Comparison of ENCODE assay signal across 16 mouse cellular contexts in genomic region chr1:132878951-132879610, GRCm38 (mm10). TPM values are rescaled to one million over a fixed set of nuclear protein-coding genes. Genes with fewer than 3 reads are reported as not detected.
DNase-seq lines count a peak whose midpoint lies in the region; ATAC-seq and TF ChIP-seq lines count a peak whose summit lies in the region.
"Had no signal": no experiment of that assay in that cellular context is flagged by ENCODE, and none has a peak within 500 bp of the region (broad histone marks: within the 10 kb centered on the region; RNA-seq: fewer than 3 reads in every experiment).

No protein-coding gene starts in this region.

- 21% methylated on average over 11 of the region's 11 CpGs for WGBS in forebrain, postnatal 0 days
- WGBS in forebrain, embryonic 11.5 days, result 13% methylated on average over 11 of the region's 11 CpGs
- 16% methylated on average over 11 of the region's 11 CpGs for WGBS in neural tube, embryonic 12.5 days
- WGBS in midbrain, embryonic 12.5 days, result 11% methylated on average over 11 of the region's 11 CpGs

- H3K27ac ChIP-seq in forebrain, postnatal 0 days (ENCODE audit: low read depth, low read length), result no peak overlapping the region; the same call in 1 of the 2 replicates
- H3K27ac ChIP-seq in forebrain, embryonic 11.5 days (ENCODE audit: low read depth, low read length), result no peak overlapping the region
- H3K27ac ChIP-seq in neural tube, embryonic 12.5 days, result no peak overlapping the region
- H3K27ac ChIP-seq in midbrain, embryonic 12.5 days (replicated peaks), result 0 out of 2 replicates have a peak overlapping the region, but pooled peaks have one; percentile 85
- H3K27ac ChIP-seq: liver, embryonic 14.5 days had no signal

- H3K36me3 ChIP-seq in forebrain, postnatal 0 days (ENCODE audit: insufficient read depth), result no peaks in the 10 kb centered on the region
- H3K36me3 ChIP-seq in forebrain, embryonic 11.5 days (ENCODE audit: control insufficient read depth, insufficient read depth, low read length), result no peaks in the 10 kb centered on the region
- no peaks in the 10 kb centered on the region for H3K36me3 ChIP-seq in neural tube, embryonic 12.5 days
- no peaks in the 10 kb centered on the region for H3K36me3 ChIP-seq in midbrain, embryonic 12.5 days
- H3K36me3 ChIP-seq: heart, embryonic 13.5 days had no signal

- peaks cover 20% of the 10 kb centered on the region for H3K4me1 ChIP-seq in forebrain, postnatal 0 days (ENCODE audit: insufficient read depth)
- H3K4me1 ChIP-seq in forebrain, embryonic 11.5 days (replicated peaks; ENCODE audit: control insufficient read depth, insufficient read depth, low read length), result peaks cover 12% of the 10 kb centered on the region; the same call in 1 of the 2 replicates
- peaks cover 24% of the 10 kb centered on the region for H3K4me1 ChIP-seq in neural tube, embryonic 12.5 days
- H3K4me1 ChIP-seq in midbrain, embryonic 12.5 days, result peaks cover 29% of the 10 kb centered on the region

- H3K27me3 ChIP-seq in forebrain, postnatal 0 days (ENCODE audit: insufficient read depth, low read length), result no peaks in the 10 kb centered on the region
- H3K27me3 ChIP-seq in forebrain, embryonic 11.5 days (ENCODE audit: control insufficient read depth, insufficient read depth, low read length), result peaks cover 9% of the 10 kb centered on the region
- peaks cover 26% of the 10 kb centered on the region for H3K27me3 ChIP-seq in neural tube, embryonic 12.5 days (replicated peaks)
- peaks cover 37% of the 10 kb centered on the region for H3K27me3 ChIP-seq in midbrain, embryonic 12.5 days

- no peak for DNase-seq in forebrain, postnatal 0 days
- DNase-seq in forebrain, embryonic 11.5 days (ENCODE audit: low spot score), result no peak
- no peak for DNase-seq in neural tube, embryonic 10.5 days (ENCODE audit: extremely low spot score, low spot score)
- DNase-seq in lung, adult 18-20 months, result no peak
- DNase-seq: adrenal gland, postnatal 25 days; B cell, adult 2 months; kidney, adult 2 months; lung, postnatal 14 days; thymus, postnatal 36 days had no signal

- no peak for TF ChIP-seq CTCF in forebrain, postnatal 0 days (IDR thresholded peaks at IDR 0.05; ENCODE audit: low read depth)

- H3K4me3 ChIP-seq in forebrain, postnatal 0 days (ENCODE audit: low read depth, low read length), result no peak overlapping the region
- H3K4me3 ChIP-seq in forebrain, embryonic 11.5 days (ENCODE audit: low read depth, low read length), result no peak overlapping the region
- H3K4me3 ChIP-seq in neural tube, embryonic 12.5 days, result no peak overlapping the region
- no peak overlapping the region for H3K4me3 ChIP-seq in midbrain, embryonic 12.5 days

- no peak for ATAC-seq in forebrain, postnatal 0 days
- no peak for ATAC-seq in forebrain, embryonic 11.5 days (replicated peaks; ENCODE audit: low FRiP score)
- no peak for ATAC-seq in neural tube, embryonic 12.5 days (ENCODE audit: low FRiP score, low read depth)
- ATAC-seq in midbrain, embryonic 12.5 days (ENCODE audit: low FRiP score, low read depth), result no peak
- ATAC-seq in frontal cortex, adult (ENCODE audit: low TSS enrichment), result no peak
- ATAC-seq: activated CD4-positive, CD25-positive, alpha-beta regulatory T cell, adult 4 months had no signal

- peak overlapping the region; percentile 84 for H3K4me2 ChIP-seq in forebrain, postnatal 0 days (ENCODE audit: low read depth)
- no peak overlapping the region for H3K4me2 ChIP-seq in forebrain, embryonic 11.5 days (ENCODE audit: low read depth, low read length, severe bottlenecking)
- peak overlapping the region; percentile 96; the same call in 1 of the 2 replicates for H3K4me2 ChIP-seq in neural tube, embryonic 12.5 days (replicated peaks)
- no peak overlapping the region for H3K4me2 ChIP-seq in midbrain, embryonic 12.5 days (replicated peaks)

- H3K9ac ChIP-seq in forebrain, postnatal 0 days, result 0 out of 2 replicates have a peak overlapping the region, but pooled peaks have one; percentile 92
- H3K9ac ChIP-seq in forebrain, embryonic 11.5 days (ENCODE audit: low read length), result no peak overlapping the region
- H3K9ac ChIP-seq in neural tube, embryonic 12.5 days, result no peak overlapping the region
- H3K9ac ChIP-seq in midbrain, embryonic 12.5 days (replicated peaks), result 0 out of 2 replicates have a peak overlapping the region, but pooled peaks have one; percentile 82
- H3K9ac ChIP-seq: liver, embryonic 14.5 days had no signal

- H3K9me3 ChIP-seq in forebrain, postnatal 0 days (ENCODE audit: low read length), result no peaks in the 10 kb centered on the region
- H3K9me3 ChIP-seq in forebrain, embryonic 11.5 days (ENCODE audit: control insufficient read depth, low read length), result no peaks in the 10 kb centered on the region
- H3K9me3 ChIP-seq in neural tube, embryonic 12.5 days, result no peaks in the 10 kb centered on the region
- no peaks in the 10 kb centered on the region for H3K9me3 ChIP-seq in midbrain, embryonic 12.5 days
- H3K9me3 ChIP-seq: heart, embryonic 13.5 days had no signal

RNA-seq across cellular contexts. Expression of gene Lrrn2, which starts 1.0 kb away (rescaled TPM):
- 31.6 and 44.6 TPM in 2 replicates for total RNA-seq in forebrain, postnatal 0 days (2014; rRNA removed)
- polyA plus RNA-seq in forebrain, postnatal 0 days (2015; fragmentation: Nextera tagmentation; extraction: Ambion mirVana), result 76.8 and 90.9 TPM in 2 replicates
- 10.2 and 11.1 TPM in 2 replicates for polyA plus RNA-seq in forebrain, embryonic 11.5 days (2014; fragmentation: Nextera tagmentation; extraction: Ambion mirVana)
- polyA plus RNA-seq in neural tube, embryonic 12.5 days (2016; fragmentation: Nextera tagmentation; extraction: Ambion mirVana), result 18.3 and 19.7 TPM in 2 replicates
- polyA plus RNA-seq in midbrain, embryonic 12.5 days (2016; fragmentation: Nextera tagmentation; extraction: Ambion mirVana), result 19.6 and 24.4 TPM in 2 replicates
- total RNA-seq: neutrophil, adult 5-6 weeks had no signal
- polyA plus RNA-seq: activated CD4-positive, CD25-positive, alpha-beta regulatory T cell, adult 4 months had no signal

Comparison
In these comparisons a context has a peak if more than half of its experiments do, and no peak if none do; other contexts are left out.
1. H3K4me2 ChIP-seq: peak in forebrain, postnatal 0 days (single experiment) and neural tube, embryonic 12.5 days (single experiment); none in forebrain, embryonic 11.5 days (single experiment) and midbrain, embryonic 12.5 days (single experiment).
2. H3K9ac ChIP-seq: peak in forebrain, postnatal 0 days (single experiment) and midbrain, embryonic 12.5 days (single experiment); none in forebrain, embryonic 11.5 days (single experiment) and neural tube, embryonic 12.5 days (single experiment).